Mouse (Mus musculus) megakaryocyte-erythroid progenitor cell, adult 5-6 weeks (primary cell): ENCODE results near the gene Aox1. TPM values are rescaled to one million over a fixed set of nuclear protein-coding genes. Genes with fewer than 3 reads are reported as not detected.

Experiments used
- ATAC-seq: replicated peaks from 2 replicates; pipeline ENCODE4 v1.8.0; 2016; ENCODE audit warnings: mild to moderate bottlenecking, inconsistent platforms; ENCODE audit not compliant: severe bottlenecking, poor library complexity, low FRiP score, low TSS enrichment
- total RNA-seq, 2 experiments: library from RNA; stranded (forward) in 1 of 2; stranded (reverse) in 1 of 2; fragments of 200-1000, 215-1000 nt in 1 of 2; fragments of >200 nt in 1 of 2; fragmentation: Nextera tagmentation in 1 of 2; gene quantifications; 2 replicates each; pipeline ENCODE4 v1.2.3; 2014 to 2017

Gene Aox1
- total RNA-seq, 2 experiments from 2014 or later, result not detected

- no peak for ATAC-seq
These were observed 29.1 kb downstream of the Aox1 start for GRCm38 (mm10) chr1:58058846-58059245.

- ATAC-seq, result no peak
These were observed 32.4 kb downstream of the Aox1 start for GRCm38 (mm10) chr1:58062131-58062530.

DNA sequence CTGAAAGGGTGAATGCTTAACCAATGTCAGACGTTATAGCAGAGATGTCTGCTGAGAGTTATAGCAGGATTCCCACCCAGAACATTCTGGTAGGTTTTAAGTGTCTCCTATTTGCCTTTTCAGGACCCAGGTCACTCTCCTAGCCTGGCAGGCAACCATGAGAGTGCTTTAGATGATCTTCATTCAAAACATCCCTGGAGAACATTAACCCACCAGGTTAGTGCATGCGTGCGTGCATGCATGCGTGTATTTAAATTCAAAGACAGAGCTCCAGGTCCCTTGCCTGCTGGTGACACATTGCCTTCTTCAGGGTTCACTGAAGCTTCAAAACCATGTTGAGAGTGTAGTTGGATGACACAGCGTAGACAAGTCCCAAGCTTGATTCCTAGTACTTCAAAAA is 35.4 kb downstream of the Aox1 start:
- ATAC-seq, result no peak

DNA sequence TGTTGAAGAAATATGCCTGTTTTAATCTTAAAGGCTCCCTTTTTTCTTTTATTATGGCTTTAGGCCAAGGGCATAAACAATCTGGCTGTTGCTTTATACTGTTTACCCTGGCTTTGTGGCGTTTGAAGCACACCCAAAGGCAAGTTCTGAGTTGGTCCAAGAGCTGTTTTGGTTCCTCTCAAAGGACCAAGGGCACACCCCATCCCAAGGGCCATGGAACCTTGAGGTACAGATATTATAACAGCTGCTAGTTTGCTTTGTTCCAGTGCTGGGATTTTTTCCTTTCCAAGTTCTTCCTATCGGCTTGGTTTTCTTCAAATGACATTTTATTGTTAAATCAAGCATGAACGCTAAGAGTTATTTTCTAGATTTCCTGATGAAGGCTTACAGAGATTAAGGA is 35.9 kb downstream of the Aox1 start:
- no peak for ATAC-seq

DNA sequence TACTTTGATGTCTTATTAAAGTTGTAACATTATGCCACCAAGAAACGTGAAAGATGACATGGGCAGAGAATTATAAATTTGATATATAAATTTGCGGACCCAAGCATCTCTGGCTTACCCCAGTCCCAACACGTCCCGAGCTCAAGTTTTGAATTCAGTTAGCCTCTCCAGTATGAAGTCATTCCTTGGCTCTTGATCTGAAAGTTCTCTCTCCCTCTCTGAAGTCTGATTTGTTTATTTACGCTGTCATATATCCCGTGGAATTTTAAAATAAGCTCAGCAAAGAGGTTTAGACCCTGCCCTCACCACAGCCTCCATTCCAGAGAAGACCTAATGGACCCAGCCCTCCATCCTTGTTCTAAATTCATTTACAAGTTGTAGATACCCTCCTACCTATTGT is 39.5 kb downstream of the Aox1 start:
- no peak for ATAC-seq

DNA sequence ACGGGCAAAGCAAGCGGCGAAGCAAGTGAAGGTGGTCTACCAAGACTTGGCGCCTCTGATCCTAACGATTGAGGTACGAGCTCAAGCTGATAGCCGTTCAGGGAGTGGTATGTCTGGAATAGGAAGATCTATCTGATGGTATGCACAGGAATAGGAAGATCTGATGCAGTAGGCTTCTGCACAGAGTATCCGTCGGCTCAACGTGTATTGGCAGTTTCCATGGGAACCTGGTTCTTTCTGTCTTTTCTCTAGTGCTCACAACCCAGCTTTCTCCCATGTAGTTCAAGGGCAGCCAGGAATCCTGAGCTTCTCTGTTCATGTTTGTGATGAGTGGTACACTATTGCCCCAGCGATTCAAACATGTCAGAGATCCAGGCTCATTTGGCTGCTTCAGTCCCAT is 40.4 kb downstream of the Aox1 start:
- no peak for ATAC-seq

GRCm38 (mm10) chr1:58071006-58071405 is 41.3 kb downstream of the Aox1 start:
- ATAC-seq, result no peak

DNA sequence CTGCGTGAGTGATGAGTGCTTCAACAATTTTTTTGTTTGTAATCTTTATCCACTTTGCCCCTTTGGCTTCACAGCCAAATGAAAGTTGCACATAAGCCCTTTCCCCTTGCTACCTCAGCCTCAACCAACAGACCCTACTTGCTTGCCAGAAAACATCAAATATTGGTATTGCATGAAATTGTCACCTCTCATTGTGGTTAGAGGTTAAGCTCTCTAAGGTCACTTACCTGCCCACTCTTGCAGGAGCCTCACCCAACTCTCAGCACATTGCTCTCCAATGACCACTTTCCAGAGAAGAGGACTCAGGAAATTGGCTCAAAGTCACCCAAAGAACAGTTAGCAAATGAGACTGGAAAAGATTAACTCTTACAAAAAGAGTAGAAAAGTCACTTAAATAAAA is 41.8 kb downstream of the Aox1 start:
- ATAC-seq, result no peak

DNA sequence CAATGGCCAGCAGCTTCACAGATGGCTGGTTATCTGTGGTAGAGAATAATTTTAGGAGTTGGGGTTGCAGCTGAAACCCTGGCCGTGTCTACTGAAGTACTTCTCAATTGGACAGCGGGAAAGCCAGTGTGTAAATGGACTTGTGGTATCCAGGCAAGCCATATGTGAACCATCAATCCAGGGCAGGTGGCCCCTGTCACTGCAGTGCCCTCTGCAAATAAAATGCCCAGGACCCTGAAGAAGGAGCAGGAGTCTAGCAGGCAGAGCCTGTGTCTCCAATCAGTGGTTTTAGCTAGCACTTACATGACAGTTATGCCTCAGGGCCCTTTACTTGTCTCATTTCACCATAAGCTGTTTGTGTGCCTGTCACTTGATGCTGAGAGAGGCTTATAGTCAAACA is 42.7 kb downstream of the Aox1 start:
- ATAC-seq, result no peak

GRCm38 (mm10) chr1:58072991-58073730 is 43.4 kb downstream of the Aox1 start:
- no peak for ATAC-seq

DNA sequence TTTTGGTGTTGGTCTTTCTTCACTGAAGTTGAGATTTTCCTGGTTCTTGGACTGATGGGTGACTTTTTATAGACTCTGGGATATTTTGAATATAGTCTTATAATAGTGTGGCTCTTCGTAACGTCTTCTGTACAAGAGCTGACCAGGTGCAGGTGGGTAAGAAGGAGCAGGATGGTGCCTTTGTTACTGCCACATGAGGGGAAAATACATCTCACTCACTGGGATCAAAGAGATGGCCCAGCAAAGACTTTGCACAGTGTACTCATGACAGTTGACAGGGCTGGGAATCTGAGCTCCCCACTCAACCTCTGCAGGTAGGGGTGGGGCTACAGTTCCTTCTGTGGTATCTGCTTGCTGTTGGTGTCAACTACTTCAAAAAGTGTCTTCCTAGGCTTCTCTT is 44.5 kb downstream of the Aox1 start:
- no peak for ATAC-seq

GRCm38 (mm10) chr1:58077882-58078281 is 48.2 kb downstream of the Aox1 start:
- no peak for ATAC-seq

DNA sequence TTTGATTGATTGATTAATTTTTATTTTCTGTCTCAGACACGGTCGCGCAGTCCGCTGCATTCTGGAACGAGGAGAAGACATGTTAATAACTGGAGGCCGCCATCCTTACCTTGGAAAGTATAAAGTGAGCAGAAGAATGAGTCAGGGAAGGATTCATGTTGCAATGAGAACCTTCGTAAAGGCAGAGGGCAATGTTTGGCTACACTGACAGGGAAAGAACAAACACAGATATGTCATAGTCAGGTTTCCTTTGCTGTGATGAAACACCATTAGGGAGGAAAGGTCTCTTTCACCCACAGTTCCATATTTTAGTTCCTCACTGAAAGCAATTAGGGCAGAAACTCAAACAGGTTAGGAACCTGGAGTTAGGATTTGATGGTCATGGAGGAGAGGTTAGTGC is 48.7 kb downstream of the Aox1 start:
- ATAC-seq, result no peak

- ATAC-seq, result no peak
These were observed 50.0 kb downstream of the Aox1 start for GRCm38 (mm10) chr1:58079689-58080088.

DNA sequence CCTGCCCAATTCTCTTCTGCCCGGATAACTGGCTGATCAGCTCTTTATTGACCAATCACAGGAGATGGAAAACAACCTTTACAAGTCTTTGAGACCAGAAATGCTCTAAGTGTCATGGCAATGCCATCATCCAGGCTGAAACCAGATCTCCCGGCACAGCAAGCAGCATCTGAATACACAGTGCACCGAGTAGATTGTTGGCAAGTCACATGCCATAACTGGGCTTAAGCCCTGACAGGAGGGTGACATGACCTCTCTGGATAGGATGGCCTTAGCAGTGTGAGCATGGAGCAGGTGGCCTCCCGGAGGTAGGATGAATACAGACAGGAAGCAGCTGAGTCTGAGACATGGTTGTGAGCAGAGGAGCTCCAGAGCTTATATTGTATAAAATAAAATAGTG is 50.7 kb downstream of the Aox1 start:
- ATAC-seq, result no peak

GRCm38 (mm10) chr1:58081356-58081755 is 51.6 kb downstream of the Aox1 start:
- ATAC-seq, result no peak

DNA sequence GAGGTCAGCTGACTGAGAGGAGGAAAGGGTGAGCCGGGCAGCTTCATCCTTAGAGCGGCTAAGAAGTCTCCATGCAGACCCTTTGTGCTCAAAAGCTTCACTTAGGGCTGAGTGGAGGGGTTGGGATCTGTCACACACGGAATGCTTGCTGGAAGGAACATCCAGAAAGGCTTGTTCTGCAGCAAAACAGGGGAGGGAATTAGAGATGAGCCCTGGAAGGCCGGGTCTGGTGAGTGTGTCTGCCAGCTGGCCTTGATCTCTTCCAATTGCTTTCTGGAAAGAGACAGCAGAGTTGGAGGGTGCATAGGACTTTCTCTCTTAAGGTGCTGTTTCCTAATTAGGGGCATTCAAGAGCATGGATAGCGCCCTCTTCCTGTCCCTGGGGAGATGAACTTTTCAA is 59.6 kb downstream of the Aox1 start:
- ATAC-seq, result no peak

GRCm38 (mm10) chr1:58090191-58090590 is 60.5 kb downstream of the Aox1 start:
- ATAC-seq, result no peak

- ATAC-seq, result no peak
These were observed 61.5 kb downstream of the Aox1 start for GRCm38 (mm10) chr1:58091213-58091612.

- no peak for ATAC-seq
These were observed 62.3 kb downstream of the Aox1 start for GRCm38 (mm10) chr1:58091992-58092560.

- no peak for ATAC-seq
These were observed 67.6 kb downstream of the Aox1 start for GRCm38 (mm10) chr1:58097338-58097737.
